Mouse (Mus musculus) stomach, embryonic 16.5 days (tissue): ENCODE measurements around the gene Rpl37. TPM values are rescaled to one million over a fixed set of nuclear protein-coding genes. Genes with fewer than 3 reads are reported as not detected.

Source experiments
- ATAC-seq: fragments of 200-750 bp; cut with Nextera tagmentation; 2 replicates; pipeline ENCODE4 v1.8.0; 2017; ENCODE audit warnings: moderate number of reproducible peaks, moderate TSS enrichment; ENCODE audit not compliant: insufficient read depth, low FRiP score
- H3K27ac ChIP-seq: fragments of 300-500 bp; sonication (generic); 2 replicates; pipeline ENCODE4 v1.5.1; 2014; ENCODE audit warnings: low read length
- H3K27me3 ChIP-seq: fragments of 300-500 bp; sonication (generic); 2 replicates; pipeline ENCODE4 v1.6.1; 2014; ENCODE audit warnings: low read length, control low read depth, mixed read lengths; ENCODE audit not compliant: control insufficient read depth, insufficient read depth
- H3K36me3 ChIP-seq: fragments of 300-500 bp; sonication (generic); 2 replicates; pipeline ENCODE4 v1.6.1; 2014; ENCODE audit warnings: low read length; ENCODE audit not compliant: control insufficient read depth, insufficient read depth
- H3K4me1 ChIP-seq: fragments of 300-500 bp; sonication (generic); 2 replicates; pipeline ENCODE4 v1.6.1; 2014; ENCODE audit warnings: low read length, control low read depth, mixed read lengths; ENCODE audit not compliant: control insufficient read depth, insufficient read depth
- H3K4me2 ChIP-seq: fragments of 300-500 bp; sonication (generic); 2 replicates; pipeline ENCODE4 v1.6.1; 2014; ENCODE audit warnings: low read depth, low read length, mixed read lengths
- H3K4me3 ChIP-seq: fragments of 300-500 bp; sonication (generic); replicated peaks from 2 replicates; pipeline ENCODE4 v1.5.1; 2014; ENCODE audit warnings: mild to moderate bottlenecking, low read length
- H3K9ac ChIP-seq: fragments of 300-500 bp; sonication (generic); 2 replicates; pipeline ENCODE4 v1.6.1; 2014; ENCODE audit warnings: low read length
- H3K9me3 ChIP-seq: fragments of 300-500 bp; sonication (generic); replicated peaks from 2 replicates; pipeline ENCODE4 v1.6.1; 2016; ENCODE audit warnings: low read length, control low read depth; ENCODE audit not compliant: control insufficient read depth
- WGBS: fragments of 180-500 bp; shearing (Covaris S2); extraction: QIAGEN DNeasy Blood & Tissue Kit; methylation state at CpG from one replicate; pipeline ENCODE4 v1.1.7; 2014; 5-methylcytosine and 5-hydroxymethylcytosine counted together
- polyA plus RNA-seq: library from polyadenylated mRNA; unstranded; fragments of >200 nt; fragmentation: Nextera tagmentation; extraction: Ambion mirVana; gene quantifications from 2 replicates; pipeline ENCODE4 v1.2.1, GENCODE M21; 2015

The Rpl37 gene
- polyA plus RNA-seq, 1 experiment from 2014 or later, result 593 TPM

- WGBS, result under 1% methylated on average over 55 of the region's 80 CpGs
- peak within 1 kb of the TSS; percentile 93 for H3K4me3 ChIP-seq
- H3K4me1 ChIP-seq, result peaks cover 13% of the 10 kb centered on the region
- H3K9me3 ChIP-seq, result no peaks in the 10 kb centered on the region
- H3K27me3 ChIP-seq, result no peaks in the 10 kb centered on the region
- peak within 1 kb of the TSS; percentile 77 for H3K4me2 ChIP-seq
- H3K27ac ChIP-seq, result peak within 1 kb of the TSS; percentile 87
- no peaks in the 10 kb centered on the region for H3K36me3 ChIP-seq
- peak within 1 kb of the TSS; percentile 95 for H3K9ac ChIP-seq
- peak; percentile 95 for ATAC-seq
Observed at GRCm38 (mm10) chr15:5143361-5144020, 27.0 kb downstream of the Rpl37 start, which contains the start of gene Prkaa1. Prkaa1 (plus strand) TSS chr15:5143861.

GRCm38 (mm10) chr15:5144021-5144778 is 27.8 kb downstream of the Rpl37 start:
- Histone ChIP-seq H3K27me3 (no peaks in the 10 kb centered on the region), H3K27ac (peak overlapping the region; percentile 87), H3K9me3 (no peaks in the 10 kb centered on the region), H3K9ac (peak overlapping the region; percentile 95), H3K4me1 (peaks cover 18% of the 10 kb centered on the region), H3K4me2 (peak overlapping the region; percentile 77), H3K36me3 (no peaks in the 10 kb centered on the region), H3K4me3 (peak overlapping the region; percentile 93)
- under 1% methylated on average over 58 of the region's 61 CpGs for WGBS
- ATAC-seq, result peak; percentile 84

- H3K4me2 ChIP-seq, result peak overlapping the region; percentile 77
- peaks cover 21% of the 10 kb centered on the region for H3K4me1 ChIP-seq
- 38% methylated on average over 9 of the region's 9 CpGs for WGBS
- peak overlapping the region; percentile 93; the same call in 1 of the 2 replicates for H3K4me3 ChIP-seq
- no peaks in the 10 kb centered on the region for H3K27me3 ChIP-seq
- no peaks in the 10 kb centered on the region for H3K9me3 ChIP-seq
- no peak overlapping the region for H3K27ac ChIP-seq
- 0 out of 2 replicates have a peak overlapping the region, but pooled peaks have one; percentile 2 for H3K9ac ChIP-seq
- no peak for ATAC-seq
- no peaks in the 10 kb centered on the region for H3K36me3 ChIP-seq
Observed at GRCm38 (mm10) chr15:5145196-5145945, 28.9 kb downstream of the Rpl37 start.

- no peak overlapping the region for H3K4me3 ChIP-seq
- H3K27ac ChIP-seq, result no peak overlapping the region
- H3K4me1 ChIP-seq, result peaks cover 21% of the 10 kb centered on the region
- no peak overlapping the region for H3K9ac ChIP-seq
- H3K27me3 ChIP-seq, result no peaks in the 10 kb centered on the region
- H3K4me2 ChIP-seq, result no peak overlapping the region
- WGBS, result 69% methylated on average over 4 of the region's 4 CpGs
- no peak for ATAC-seq
- no peaks in the 10 kb centered on the region for H3K9me3 ChIP-seq
- H3K36me3 ChIP-seq, result no peaks in the 10 kb centered on the region
Observed at GRCm38 (mm10) chr15:5149187-5149586, 32.7 kb downstream of the Rpl37 start.

GRCm38 (mm10) chr15:5152171-5152570 is 35.7 kb downstream of the Rpl37 start:
- Histone ChIP-seq H3K27me3 (no peaks in the 10 kb centered on the region), H3K4me3 (no peak overlapping the region), H3K9ac (no peak overlapping the region), H3K4me1 (peaks cover 9% of the 10 kb centered on the region), H3K36me3 (no peaks in the 10 kb centered on the region), H3K27ac (no peak overlapping the region), H3K9me3 (no peaks in the 10 kb centered on the region), H3K4me2 (no peak overlapping the region)
- WGBS, result 93% methylated on average over 6 of the region's 6 CpGs
- ATAC-seq, result no peak

- Histone ChIP-seq H3K9me3 (no peaks in the 10 kb centered on the region), H3K4me2 (no peak overlapping the region), H3K27ac (no peak overlapping the region), H3K9ac (no peak overlapping the region), H3K4me3 (no peak overlapping the region), H3K36me3 (no peaks in the 10 kb centered on the region), H3K4me1 (no peaks in the 10 kb centered on the region), H3K27me3 (no peaks in the 10 kb centered on the region)
- 61% methylated on average over 9 of the region's 9 CpGs for WGBS
- ATAC-seq, result no peak
Observed at GRCm38 (mm10) chr15:5154621-5155020, 38.2 kb downstream of the Rpl37 start.

GRCm38 (mm10) chr15:5155093-5155492 is 38.6 kb downstream of the Rpl37 start:
- whole genome bisulfite sequencing, result 75% methylated on average over 5 of the region's 5 CpGs
- H3K27ac ChIP-seq, result no peak overlapping the region
- ATAC-seq, result no peak

GRCm38 (mm10) chr15:5156355-5156754 is 39.9 kb downstream of the Rpl37 start:
- H3K9ac ChIP-seq, result no peak overlapping the region
- 86% methylated on average over 4 of the region's 4 CpGs for WGBS
- H3K4me2 ChIP-seq, result no peak overlapping the region
- H3K27me3 ChIP-seq, result no peaks in the 10 kb centered on the region
- no peaks in the 10 kb centered on the region for H3K36me3 ChIP-seq
- H3K27ac ChIP-seq, result no peak overlapping the region
- H3K4me3 ChIP-seq, result no peak overlapping the region
- H3K4me1 ChIP-seq, result no peaks in the 10 kb centered on the region
- ATAC-seq, result no peak
- H3K9me3 ChIP-seq, result no peaks in the 10 kb centered on the region

More at GRCm38 (mm10) chr15:5155093-5155492, 38.6 kb downstream of the Rpl37 start:
- Histone ChIP-seq H3K4me3 (no peak overlapping the region), H3K9ac (no peak overlapping the region), H3K4me1 (no peaks in the 10 kb centered on the region), H3K36me3 (no peaks in the 10 kb centered on the region), H3K4me2 (no peak overlapping the region), H3K9me3 (no peaks in the 10 kb centered on the region), H3K27me3 (no peaks in the 10 kb centered on the region)

GRCm38 (mm10) chr15:5157386-5157785 is 40.9 kb downstream of the Rpl37 start:
- WGBS, result 72% methylated on average over 1 of the region's 1 CpGs
- Histone ChIP-seq H3K9me3 (no peaks in the 10 kb centered on the region), H3K4me1 (no peaks in the 10 kb centered on the region), H3K4me2 (no peak overlapping the region), H3K27me3 (no peaks in the 10 kb centered on the region), H3K27ac (no peak overlapping the region), H3K4me3 (no peak overlapping the region), H3K9ac (no peak overlapping the region), H3K36me3 (no peaks in the 10 kb centered on the region)
- ATAC-seq, result no peak
